Mouse (Mus musculus): ENCODE measurements around the gene Pfkfb1.

The Pfkfb1 gene

DNA sequence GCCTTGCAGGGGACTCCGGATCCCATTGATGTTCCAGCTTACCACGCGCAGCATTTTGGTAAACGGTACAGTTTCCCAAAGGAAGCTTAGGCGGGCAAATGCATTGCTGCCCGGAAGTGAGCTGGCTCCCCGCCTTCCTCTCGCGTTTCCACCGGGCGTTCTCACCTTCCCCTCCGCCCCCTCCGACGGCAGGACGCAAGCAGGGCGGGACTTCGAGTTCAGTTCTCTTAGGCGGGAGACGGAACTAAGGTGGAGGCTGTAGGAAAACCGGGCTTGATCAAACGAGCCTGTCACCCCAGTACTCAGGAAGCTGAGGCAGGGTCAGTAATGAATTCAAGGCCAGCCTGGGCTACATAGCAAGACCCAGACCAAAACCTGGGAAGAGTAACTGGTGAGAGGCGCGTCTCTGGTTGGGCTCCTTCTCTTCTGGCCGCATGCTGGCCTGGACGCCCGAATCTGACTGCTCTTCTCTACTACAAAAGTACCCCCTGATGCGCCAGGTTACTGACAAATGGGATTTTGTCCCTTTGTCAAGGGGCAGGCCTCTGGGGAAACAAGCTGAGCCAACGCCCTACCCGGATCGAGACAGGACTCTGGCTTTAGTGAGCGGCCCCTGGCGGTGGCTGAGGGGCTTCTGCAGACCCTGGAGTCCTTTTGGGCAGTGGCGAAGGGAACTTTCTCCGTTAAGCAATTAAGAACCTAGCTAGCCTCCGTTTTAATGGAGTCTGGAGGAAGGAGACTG is at the start of gene Pfkfb1:
TSS of gene Pfkfb1 (plus strand) at position 207 of the 742 bp plus-strand sequence.
- peak; percentile 82 for DNase-seq (ENCODE audit: low read depth)

GRCm38 (mm10) chrX:150540111-150540510 is 47.9 kb upstream of the Pfkfb1 start:
- no peak for DNase-seq (ENCODE audit: low read depth)

- DNase-seq (ENCODE audit: low read depth): no peak
Measured at GRCm38 (mm10) chrX:150541684-150542083, 46.3 kb upstream of the Pfkfb1 start.

GRCm38 (mm10) chrX:150547239-150547638 is 40.8 kb upstream of the Pfkfb1 start, which contains the start of gene Alas2:
TSS of gene Alas2 (plus strand) at chrX:150547375.
- DNase-seq (ENCODE audit: low read depth): no peak

DNA sequence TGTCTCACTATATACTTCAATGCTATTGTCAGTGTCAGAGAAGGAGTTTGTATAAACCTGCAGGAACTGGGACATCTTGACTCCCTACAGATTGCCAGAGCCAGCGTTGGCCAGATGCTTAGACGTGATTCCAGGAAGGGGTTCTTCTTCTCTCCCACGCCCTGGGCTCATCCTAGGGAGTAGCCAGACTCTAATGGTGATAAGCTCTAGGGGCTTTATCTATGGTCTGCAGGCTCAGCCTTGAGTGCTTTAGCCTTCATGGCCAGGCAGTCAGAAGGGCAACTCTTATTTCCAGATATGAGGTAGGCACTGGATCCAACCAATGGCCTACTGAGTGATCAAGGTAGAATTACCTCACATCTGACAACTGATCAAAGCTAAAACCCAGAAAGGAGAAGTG is 38.4 kb upstream of the Pfkfb1 start:
- DNase-seq (ENCODE audit: low read depth): no peak

- no peak for DNase-seq (ENCODE audit: low read depth)
Measured at GRCm38 (mm10) chrX:150551986-150552385, 36.0 kb upstream of the Pfkfb1 start.

- DNase-seq (ENCODE audit: low read depth): no peak
Measured at GRCm38 (mm10) chrX:150554032-150554431, 34.0 kb upstream of the Pfkfb1 start.

DNA sequence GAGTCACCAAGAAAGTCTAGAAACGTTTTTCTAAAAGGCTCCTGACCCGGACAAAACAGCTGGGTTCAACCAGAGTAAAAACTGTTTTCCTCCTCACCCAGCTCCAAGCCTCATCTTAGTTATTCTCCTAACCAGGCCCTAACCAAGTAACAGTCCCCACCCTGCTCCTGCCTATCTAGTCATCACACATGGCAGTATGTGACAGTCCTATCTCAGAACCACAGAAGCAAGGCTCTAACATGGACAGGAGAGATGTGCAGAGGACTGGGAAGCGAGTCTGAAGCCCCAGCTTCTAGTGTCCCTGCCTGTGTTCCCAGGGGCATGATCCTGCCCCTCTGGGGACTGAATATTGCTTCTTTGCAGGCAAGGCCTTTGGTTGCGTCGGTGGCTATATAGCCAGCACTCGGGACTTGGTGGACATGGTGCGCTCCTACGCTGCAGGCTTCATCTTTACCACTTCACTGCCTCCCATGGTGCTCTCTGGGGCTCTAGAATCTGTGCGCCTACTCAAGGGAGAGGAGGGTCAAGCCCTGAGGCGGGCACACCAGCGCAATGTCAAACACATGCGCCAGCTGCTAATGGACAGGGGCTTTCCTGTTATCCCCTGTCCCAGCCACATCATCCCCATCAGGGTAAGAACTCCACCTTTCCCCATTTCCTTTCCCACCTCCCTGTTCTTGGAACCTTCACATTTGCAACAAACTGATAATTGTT is 23.2 kb upstream of the Pfkfb1 start:
- no peak for DNase-seq (ENCODE audit: low read depth)

GRCm38 (mm10) chrX:150581921-150582320 is 6.1 kb upstream of the Pfkfb1 start:
- DNase-seq (ENCODE audit: low read depth): no peak

DNA sequence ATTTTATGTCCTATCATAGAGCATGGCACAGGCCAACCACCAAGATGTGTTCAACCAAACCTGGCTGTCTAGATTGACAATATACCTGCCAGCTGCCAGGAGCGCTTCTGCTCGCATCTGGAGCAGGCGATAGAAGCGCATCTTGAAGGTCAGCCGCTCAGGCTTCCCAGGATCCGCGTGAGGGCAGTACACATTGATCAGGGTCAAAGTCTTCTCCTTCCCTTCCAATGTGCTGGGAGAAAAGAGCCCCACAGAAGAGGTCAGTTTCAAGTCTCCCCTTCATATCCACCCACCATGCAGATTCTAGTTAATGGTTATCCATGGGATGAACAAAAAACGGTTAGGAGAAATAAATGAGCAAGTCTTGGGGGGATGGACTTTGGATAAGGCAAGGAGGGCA is 2.9 kb upstream of the Pfkfb1 start:
- DNase-seq (ENCODE audit: low read depth): no peak

DNA sequence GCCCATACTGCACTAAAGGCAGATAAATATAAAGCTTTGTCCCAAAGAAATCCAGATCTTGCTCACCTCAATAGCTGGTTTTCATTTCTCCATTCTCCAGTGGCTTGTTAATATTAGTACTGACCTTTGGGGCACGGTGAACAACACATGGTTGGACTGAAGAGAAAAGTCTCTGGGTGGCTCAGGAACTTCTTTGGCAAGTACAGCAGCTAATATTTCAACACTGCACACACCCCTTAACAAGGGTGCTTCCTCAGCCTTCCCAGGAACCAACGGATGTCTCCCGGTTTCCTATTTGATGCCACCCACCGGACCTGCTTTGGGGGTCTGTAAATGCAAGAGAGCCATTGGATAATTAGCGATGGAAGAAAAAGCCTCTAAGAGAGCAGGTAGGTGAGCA is 1.7 kb downstream of the Pfkfb1 start, which contains the start of gene Apex2:
TSS of gene Apex2 (minus strand) at position 173 of the 400 bp plus-strand sequence.
- DNase-seq (ENCODE audit: low read depth): no peak

- DNase-seq (ENCODE audit: low read depth): no peak
Measured at GRCm38 (mm10) chrX:150593266-150594035, 5.4 kb downstream of the Pfkfb1 start.

GRCm38 (mm10) chrX:150594176-150594575 is 6.1 kb downstream of the Pfkfb1 start:
- no peak for DNase-seq (ENCODE audit: low read depth)

GRCm38 (mm10) chrX:150595016-150595760 is 7.2 kb downstream of the Pfkfb1 start:
- no peak for DNase-seq (ENCODE audit: low read depth)

GRCm38 (mm10) chrX:150598882-150599281 is 10.9 kb downstream of the Pfkfb1 start:
- DNase-seq (ENCODE audit: low read depth): no peak

GRCm38 (mm10) chrX:150636421-150636820 is 48.4 kb downstream of the Pfkfb1 start:
- DNase-seq (ENCODE audit: low read depth): no peak

DNA sequence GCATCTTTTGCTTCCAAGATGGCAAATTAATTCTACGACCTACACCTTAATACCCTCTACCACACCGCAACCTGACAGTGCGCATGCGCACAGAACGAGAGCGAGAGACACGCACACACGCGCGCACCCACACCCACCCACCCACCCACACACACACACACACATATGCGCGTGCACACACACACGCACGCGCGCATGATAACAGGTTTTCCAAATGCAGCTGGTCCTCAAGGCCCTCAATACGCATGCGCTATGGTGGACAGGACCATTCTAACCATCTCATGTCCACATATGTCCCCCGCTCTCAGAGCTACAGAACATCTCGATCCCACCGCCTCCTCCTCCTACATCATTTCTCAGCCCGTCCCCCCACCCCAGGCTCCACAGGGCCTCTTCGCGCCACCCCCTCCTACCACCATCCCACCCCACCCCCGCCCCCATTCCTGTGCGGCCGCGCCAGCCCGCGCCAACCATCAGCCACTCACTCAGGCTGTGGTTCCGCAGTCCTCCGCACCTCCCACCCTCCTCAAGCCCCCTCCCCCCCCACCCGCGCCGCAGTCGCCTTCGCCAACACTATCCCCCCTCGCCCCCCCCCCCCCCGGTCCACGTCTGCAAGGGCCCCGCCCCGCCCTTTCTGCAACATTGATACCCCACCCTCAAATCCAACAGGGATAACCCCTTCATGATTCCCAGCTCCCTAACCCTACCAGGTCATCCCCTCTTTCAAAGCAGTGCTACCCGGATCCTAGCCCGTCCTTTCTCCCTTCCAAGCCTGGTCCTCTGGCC is 68.3 kb downstream of the Pfkfb1 start:
- no peak for DNase-seq (ENCODE audit: low read depth)

GRCm38 (mm10) chrX:150656908-150657796 is 69.1 kb downstream of the Pfkfb1 start, which contains the start of gene Tro:
TSS of gene Tro (minus strand) at chrX:150657583.
- no peak for DNase-seq (ENCODE audit: low read depth)

GRCm38 (mm10) chrX:150657797-150658118 is 69.7 kb downstream of the Pfkfb1 start:
- no peak for DNase-seq (ENCODE audit: low read depth)

- peak; percentile 16 for DNase-seq (ENCODE audit: low read depth)
Measured at GRCm38 (mm10) chrX:150662809-150663208, 74.8 kb downstream of the Pfkfb1 start.

Measured in induced T-regulatory cell, adult 2 months (primary cell).